23 mouse cellular contexts compared by ENCODE assay signal in genomic region chrX:161556896-161557295, GRCm38 (mm10).
DNase-seq lines count a peak whose midpoint lies in the region; ATAC-seq and TF ChIP-seq lines count a peak whose summit lies in the region.
"Had no signal": no experiment of that assay in that cellular context is flagged by ENCODE, and none has a peak within 500 bp of the region (broad histone marks: within the 10 kb centered on the region; RNA-seq: fewer than 3 reads in every experiment).

No protein-coding gene starts in this region.

- whole genome bisulfite sequencing in kidney, postnatal 0 days: 57% methylated on average over 5 of the region's 5 CpGs

- H3K4me1 ChIP-seq in kidney, postnatal 0 days (replicated peaks; ENCODE audit: insufficient read depth, low read length): no peaks in the 10 kb centered on the region
- H3K4me1 ChIP-seq: embryonic facial prominence, embryonic 15.5 days; forebrain, embryonic 10.5 days; heart, embryonic 15.5 days; hindbrain, embryonic 15.5 days; limb, embryonic 13.5 days; liver, embryonic 12.5 days; neural tube, embryonic 12.5 days had no signal

- no peak overlapping the region for H3K4me3 ChIP-seq in kidney, postnatal 0 days (replicated peaks; ENCODE audit: low read depth, low read length)
- H3K4me3 ChIP-seq: embryonic facial prominence, embryonic 15.5 days; forebrain, embryonic 10.5 days; heart, embryonic 15.5 days; hindbrain, embryonic 15.5 days; limb, embryonic 13.5 days; liver, embryonic 12.5 days; neural tube, embryonic 12.5 days had no signal

- H3K9me3 ChIP-seq in kidney, postnatal 0 days (replicated peaks; ENCODE audit: low read length): no peaks in the 10 kb centered on the region
- H3K9me3 ChIP-seq: embryonic facial prominence, embryonic 15.5 days; forebrain, embryonic 10.5 days; heart, embryonic 15.5 days; hindbrain, embryonic 15.5 days; limb, embryonic 13.5 days; liver, embryonic 12.5 days; neural tube, embryonic 12.5 days had no signal

- no peak for ATAC-seq in kidney, postnatal 0 days (replicated peaks; ENCODE audit: low FRiP score, low read depth)
- ATAC-seq: intestine, embryonic 16.5 days; liver, embryonic 12.5 days had no signal

- H3K36me3 ChIP-seq in kidney, postnatal 0 days (ENCODE audit: insufficient read depth, low read length): no peaks in the 10 kb centered on the region
- H3K36me3 ChIP-seq: embryonic facial prominence, embryonic 15.5 days; forebrain, embryonic 10.5 days; heart, embryonic 15.5 days; hindbrain, embryonic 15.5 days; limb, embryonic 13.5 days; liver, embryonic 12.5 days; neural tube, embryonic 12.5 days had no signal

- TF ChIP-seq CTCF in kidney, postnatal 0 days (IDR thresholded peaks at IDR 0.05; ENCODE audit: low read depth): no peak

- H3K9ac ChIP-seq in kidney, postnatal 0 days (ENCODE audit: low read depth, low read length): no peak overlapping the region
- H3K9ac ChIP-seq: embryonic facial prominence, embryonic 15.5 days; heart, embryonic 15.5 days; hindbrain, embryonic 15.5 days; limb, embryonic 13.5 days; liver, embryonic 12.5 days; neural tube, embryonic 12.5 days had no signal

- DNase-seq in embryo, embryonic 10 days (ENCODE audit: low spot score): peak; percentile 23
- no peak for DNase-seq in embryo, embryonic 9.5 days (ENCODE audit: extremely low spot score)
- DNase-seq in kidney, postnatal 0 days (ENCODE audit: low spot score): peak; percentile 24
- no peak for DNase-seq in kidney, adult 11 months
- peak; percentile 33 for DNase-seq in brain, adult 2 months (ENCODE audit: low read depth, low spot score)
- DNase-seq in mesoderm, embryonic 11.5 days (ENCODE audit: low read depth, low spot score): peak; percentile 23
- DNase-seq in right cerebral cortex, adult 2 months (ENCODE audit: low spot score in 2 of 2): no peak
- DNase-seq in thymus, adult 18-20 months: no peak
- DNase-seq: adrenal gland, postnatal 14 days; cerebellum, adult 11 months; cerebellum, adult 9-11 months; heart, postnatal 36 days; layer of hippocampus, adult 9-11 months; lung, adult 18-20 months; thymus, adult 2 months had no signal

- H3K27me3 ChIP-seq in kidney, postnatal 0 days (ENCODE audit: insufficient read depth, low read length): no peaks in the 10 kb centered on the region
- H3K27me3 ChIP-seq: embryonic facial prominence, embryonic 15.5 days; heart, embryonic 15.5 days; hindbrain, embryonic 15.5 days; liver, embryonic 12.5 days; neural tube, embryonic 12.5 days had no signal

- no peak overlapping the region for H3K4me2 ChIP-seq in kidney, postnatal 0 days (ENCODE audit: low read length)
- H3K4me2 ChIP-seq: embryonic facial prominence, embryonic 15.5 days; heart, embryonic 15.5 days; hindbrain, embryonic 15.5 days; limb, embryonic 13.5 days; liver, embryonic 12.5 days; neural tube, embryonic 12.5 days had no signal

- no peak overlapping the region for H3K27ac ChIP-seq in kidney, postnatal 0 days
- H3K27ac ChIP-seq: embryonic facial prominence, embryonic 15.5 days; forebrain, embryonic 10.5 days; heart, embryonic 15.5 days; hindbrain, embryonic 15.5 days; limb, embryonic 13.5 days; liver, embryonic 12.5 days; neural tube, embryonic 12.5 days had no signal

Comparison
In these comparisons a context has a peak if more than half of its experiments do, and no peak if none do; other contexts are left out.
1. DNase-seq: peak in embryo, embryonic 10 days (single experiment), kidney, postnatal 0 days (single experiment), brain, adult 2 months (single experiment) and mesoderm, embryonic 11.5 days (single experiment); none in embryo, embryonic 9.5 days (single experiment), kidney, adult 11 months (single experiment), right cerebral cortex, adult 2 months (0 of 2) and thymus, adult 18-20 months (0 of 2).